Mouse (Mus musculus) kidney, postnatal 0 days (tissue): Measurements from ENCODE around the gene Kcnk7. TPM values are rescaled to one million over a fixed set of nuclear protein-coding genes. Genes with fewer than 3 reads are reported as not detected.
A peak's percentile ranks its signal among the peaks of the same experiment; 100 is the strongest.
"Not testable (repeated sequence)": the region's sequence is repeated elsewhere in the genome, so short reads cannot be mapped to it uniquely, and the experiment has no call there.

ENCODE experiments used
- ATAC-seq: fragments of 200-750 bp; cut with Nextera tagmentation; replicated peaks from 2 replicates; pipeline ENCODE4 v1.8.0; 2017; ENCODE audit warnings: low read depth, moderate number of reproducible peaks, moderate TSS enrichment, moderate library complexity; ENCODE audit not compliant: low FRiP score
- DNase-seq: peaks from one replicate; pipeline ENCODE4 v3.0.0-alpha.2; 2016; ENCODE audit warnings: low spot score
- H3K27ac ChIP-seq: fragments of 300-500 bp; sonication (generic); 2 replicates; pipeline ENCODE4 v1.5.1; 2014; ENCODE audit warnings: mild to moderate bottlenecking
- H3K27me3 ChIP-seq: fragments of 300-500 bp; sonication (generic); 2 replicates; pipeline ENCODE4 v1.6.1; 2014; ENCODE audit warnings: low read length, mixed read lengths; ENCODE audit not compliant: insufficient read depth
- H3K36me3 ChIP-seq: fragments of 300-500 bp; sonication (generic); 2 replicates; pipeline ENCODE4 v1.6.1; 2014; ENCODE audit warnings: low read length, mixed read lengths; ENCODE audit not compliant: insufficient read depth
- H3K4me1 ChIP-seq: fragments of 300-500 bp; sonication (generic); replicated peaks from 2 replicates; pipeline ENCODE4 v1.6.1; 2014; ENCODE audit warnings: antibody characterized with exemption, low read length, mixed read lengths; ENCODE audit not compliant: insufficient read depth
- H3K4me2 ChIP-seq: fragments of 300-500 bp; sonication (generic); 2 replicates; pipeline ENCODE4 v1.6.1; 2014; ENCODE audit warnings: mild to moderate bottlenecking, low read length, moderate library complexity, mixed read lengths
- H3K4me3 ChIP-seq: fragments of 300-500 bp; sonication (generic); replicated peaks from 2 replicates; pipeline ENCODE4 v1.5.1; 2014; ENCODE audit warnings: low read depth, low read length
- H3K9ac ChIP-seq: fragments of 300-500 bp; sonication (generic); 2 replicates; pipeline ENCODE4 v1.6.1; 2014; ENCODE audit warnings: low read depth, low read length
- H3K9me3 ChIP-seq: fragments of 300-500 bp; sonication (generic); replicated peaks from 2 replicates; pipeline ENCODE4 v1.6.1; 2016; ENCODE audit warnings: low read length, inconsistent platforms, mixed read lengths
- CTCF ChIP-seq: IDR thresholded peaks from 2 replicates; pipeline ENCODE4 v1.5.1; 2016; ENCODE audit warnings: antibody characterized with exemption, low read depth, mild to moderate bottlenecking, moderate library complexity
- WGBS: fragments of 180-500 bp; shearing (Covaris S2); extraction: QIAGEN DNeasy Blood & Tissue Kit; methylation state at CpG from one replicate; pipeline ENCODE4 v1.1.7; 2014; 5-methylcytosine and 5-hydroxymethylcytosine counted together
- polyA plus RNA-seq: library from polyadenylated mRNA; unstranded; fragments of >200 nt; fragmentation: Nextera tagmentation; extraction: Ambion mirVana; gene quantifications from 2 replicates; pipeline ENCODE4 v1.2.1, GENCODE M21; 2015

Kcnk7 gene
- polyA plus RNA-seq, 1 experiment from 2014 or later: 0.32 TPM

DNA sequence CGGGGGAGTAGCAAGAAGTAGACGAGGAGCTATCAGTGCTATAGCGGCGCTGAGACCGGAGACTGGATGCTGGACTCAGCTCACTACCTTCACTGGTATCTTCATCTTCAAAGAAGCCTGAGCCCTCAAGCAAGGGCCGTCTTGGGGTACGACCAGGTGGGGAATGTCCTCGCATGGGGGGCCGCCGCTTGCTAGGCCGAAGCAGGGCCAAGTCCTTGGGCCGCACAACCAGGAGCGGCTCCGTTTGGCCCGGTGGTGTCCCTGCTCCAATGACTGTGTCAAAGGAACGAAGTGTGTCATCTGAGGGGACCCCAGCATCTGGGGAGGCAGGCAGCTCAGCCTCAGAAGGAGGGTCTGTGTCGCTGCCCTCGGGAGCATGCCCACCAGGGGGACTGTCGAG is 18.7 kb upstream of the Kcnk7 start:
- Histone ChIP-seq H3K27ac (no peak overlapping the region), H3K27me3 (no peaks in the 10 kb centered on the region), H3K4me1 (peaks cover 5% of the 10 kb centered on the region), H3K4me2 (no peak overlapping the region), H3K4me3 (no peak overlapping the region), H3K9me3 (no peaks in the 10 kb centered on the region), H3K36me3 (peaks cover 47% of the 10 kb centered on the region), H3K9ac (no peak overlapping the region)
- TF ChIP-seq CTCF: no peak
- no peak for DNase-seq
- WGBS: 93% methylated on average over 19 of the region's 19 CpGs
- no peak for ATAC-seq

GRCm38 (mm10) chr19:5685861-5686260 is 18.3 kb upstream of the Kcnk7 start:
- no peaks in the 10 kb centered on the region for H3K27me3 ChIP-seq
- no peak for TF ChIP-seq CTCF
- no peak overlapping the region for H3K4me2 ChIP-seq
- DNase-seq (no peak), ATAC-seq (no peak)
- no peaks in the 10 kb centered on the region for H3K9me3 ChIP-seq
- H3K27ac ChIP-seq: no peak overlapping the region
- no peak overlapping the region for H3K4me3 ChIP-seq
- 95% methylated on average over 11 of the region's 11 CpGs for WGBS
- peaks cover 9% of the 10 kb centered on the region for H3K4me1 ChIP-seq
- peaks cover 43% of the 10 kb centered on the region for H3K36me3 ChIP-seq
- H3K9ac ChIP-seq: no peak overlapping the region

DNA sequence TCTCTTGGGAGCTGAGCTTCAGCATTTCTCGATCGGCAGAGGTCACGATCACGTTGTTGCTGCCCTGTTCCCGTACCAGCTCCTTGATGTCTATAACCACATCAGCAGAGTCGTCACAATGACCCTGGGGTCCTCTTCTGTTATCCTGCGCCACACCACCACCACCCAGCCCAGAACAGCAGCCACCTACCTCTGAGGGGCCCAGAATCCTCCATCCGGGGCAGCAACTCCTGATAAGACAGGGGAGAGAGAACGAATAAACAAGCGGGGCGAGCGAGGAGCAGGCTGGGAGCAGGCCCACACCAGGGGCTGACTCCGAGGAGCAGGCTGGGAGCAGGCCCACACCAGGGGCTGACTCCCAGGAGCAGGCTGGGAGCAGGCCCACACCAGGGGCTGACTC is 17.7 kb upstream of the Kcnk7 start:
- peaks cover 37% of the 10 kb centered on the region for H3K36me3 ChIP-seq
- ATAC-seq: no peak
- no peak overlapping the region for H3K4me2 ChIP-seq
- no peak overlapping the region for H3K9ac ChIP-seq
- no peak overlapping the region for H3K4me3 ChIP-seq
- peaks cover 14% of the 10 kb centered on the region for H3K4me1 ChIP-seq
- no peak for TF ChIP-seq CTCF
- WGBS: 88% methylated on average over 13 of the region's 13 CpGs
- DNase-seq: no peak
- H3K27ac ChIP-seq: no peak overlapping the region
- no peaks in the 10 kb centered on the region for H3K9me3 ChIP-seq
- no peaks in the 10 kb centered on the region for H3K27me3 ChIP-seq

- H3K4me3 ChIP-seq, H3K27ac ChIP-seq, DNase-seq, H3K9me3 ChIP-seq, H3K27me3 ChIP-seq, ATAC-seq: not testable (repeated sequence)
- Histone ChIP-seq H3K4me1 (peaks cover 19% of the 10 kb centered on the region), H3K9ac (peak overlapping the region; percentile 87), H3K36me3 (peaks cover 36% of the 10 kb centered on the region), H3K4me2 (peak overlapping the region; percentile 100; the same call in 1 of the 2 replicates)
- WGBS: 87% methylated on average over 11 of the region's 12 CpGs
These were observed 17.2 kb upstream of the Kcnk7 start for GRCm38 (mm10) chr19:5686954-5687353.

DNA sequence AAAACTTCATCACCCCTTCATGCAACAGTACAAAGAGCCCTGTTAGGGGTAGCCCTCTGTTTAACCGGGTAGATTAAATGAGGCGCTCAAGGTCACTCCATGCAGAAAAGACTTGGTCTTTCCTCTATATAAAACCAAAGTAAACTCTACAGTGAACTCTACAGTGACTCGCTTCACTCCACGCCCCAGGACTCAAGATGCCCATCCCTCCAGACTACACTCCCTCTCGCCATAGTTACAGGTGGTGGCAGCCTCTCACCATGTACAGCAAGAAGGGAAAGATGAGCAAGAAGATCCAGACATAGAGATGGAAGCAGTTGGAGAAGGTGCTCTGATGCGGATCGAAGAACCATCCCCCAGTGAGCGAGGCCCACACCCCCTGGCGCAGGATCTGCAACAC is 16.4 kb upstream of the Kcnk7 start:
- DNase-seq (no peak), ATAC-seq (no peak)
- Histone ChIP-seq H3K9ac (peak overlapping the region; percentile 87), H3K9me3 (no peaks in the 10 kb centered on the region), H3K4me2 (peak overlapping the region; percentile 100), H3K27ac (peak overlapping the region; percentile 96), H3K4me1 (peaks cover 27% of the 10 kb centered on the region), H3K36me3 (peaks cover 29% of the 10 kb centered on the region), H3K27me3 (no peaks in the 10 kb centered on the region), H3K4me3 (peak overlapping the region; percentile 92)
- no peak for TF ChIP-seq CTCF
- WGBS: 13% methylated on average over 9 of the region's 9 CpGs

DNA sequence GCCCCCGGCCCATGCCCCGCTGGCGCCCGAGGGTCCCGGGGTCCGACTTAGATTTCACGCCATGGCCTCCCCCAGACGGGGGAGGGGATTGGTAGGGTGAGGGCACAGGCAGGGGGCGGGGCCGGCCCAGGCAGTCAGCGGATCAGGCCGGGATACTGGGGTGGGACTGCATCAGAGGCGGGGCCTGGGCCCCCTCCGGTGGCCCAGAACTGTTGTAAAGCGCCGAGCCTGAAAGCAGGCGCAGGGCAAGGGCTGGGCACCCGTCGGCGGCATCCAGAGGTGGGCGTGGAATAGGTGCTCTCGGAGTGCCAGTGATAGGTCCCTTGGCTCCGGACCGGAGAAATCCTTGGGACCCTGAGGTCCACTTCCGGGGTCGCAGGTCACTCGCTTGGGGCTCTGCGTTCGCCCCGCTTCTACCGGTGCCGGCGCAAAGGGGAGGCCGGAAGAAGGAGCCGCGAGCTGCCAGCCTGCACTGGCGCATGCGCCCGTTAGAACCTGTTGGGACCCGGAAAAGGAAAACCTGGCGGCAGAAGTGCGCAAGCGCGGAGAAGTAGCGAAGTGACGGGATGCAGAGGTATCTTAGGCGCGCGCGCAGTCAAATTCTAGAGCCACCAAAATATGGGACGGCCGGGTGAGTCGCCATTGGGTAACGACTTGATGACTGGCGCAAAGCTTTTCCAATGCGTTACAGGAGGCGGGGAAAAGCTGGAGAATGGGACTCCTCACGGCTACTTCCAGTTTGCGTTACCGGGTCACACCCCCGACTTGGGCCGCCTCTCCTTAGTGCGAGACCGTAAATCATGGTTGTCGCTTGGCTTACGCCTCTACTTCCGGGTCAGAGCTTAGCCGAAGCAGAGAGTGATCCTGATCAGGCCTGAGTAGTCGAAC is 15.7 kb upstream of the Kcnk7 start, which contains the start of the genes Map3k11 and Pcnx3:
TSS of gene Map3k11 (plus strand) at position 543 of the 888 bp plus-strand sequence.
TSS of gene Pcnx3 (minus strand) at position 709 of the 888 bp plus-strand sequence.
- Histone ChIP-seq H3K4me2 (peak within 1 kb of the TSS; percentile 100), H3K9me3 (no peaks in the 10 kb centered on the region), H3K36me3 (peaks cover 30% of the 10 kb centered on the region), H3K27me3 (no peaks in the 10 kb centered on the region), H3K4me3 (peak within 1 kb of the TSS; percentile 92), H3K9ac (peak within 1 kb of the TSS; percentile 87), H3K4me1 (peaks cover 31% of the 10 kb centered on the region), H3K27ac (peak within 1 kb of the TSS; percentile 96)
- ATAC-seq (peak; percentile 88), DNase-seq (peak; percentile 100)
- peak; percentile 40 for TF ChIP-seq CTCF
- WGBS: under 1% methylated on average over 69 of the region's 69 CpGs
